Comparison of ENCODE assay signal across 10 mouse cellular contexts in the genomic region with DNA sequence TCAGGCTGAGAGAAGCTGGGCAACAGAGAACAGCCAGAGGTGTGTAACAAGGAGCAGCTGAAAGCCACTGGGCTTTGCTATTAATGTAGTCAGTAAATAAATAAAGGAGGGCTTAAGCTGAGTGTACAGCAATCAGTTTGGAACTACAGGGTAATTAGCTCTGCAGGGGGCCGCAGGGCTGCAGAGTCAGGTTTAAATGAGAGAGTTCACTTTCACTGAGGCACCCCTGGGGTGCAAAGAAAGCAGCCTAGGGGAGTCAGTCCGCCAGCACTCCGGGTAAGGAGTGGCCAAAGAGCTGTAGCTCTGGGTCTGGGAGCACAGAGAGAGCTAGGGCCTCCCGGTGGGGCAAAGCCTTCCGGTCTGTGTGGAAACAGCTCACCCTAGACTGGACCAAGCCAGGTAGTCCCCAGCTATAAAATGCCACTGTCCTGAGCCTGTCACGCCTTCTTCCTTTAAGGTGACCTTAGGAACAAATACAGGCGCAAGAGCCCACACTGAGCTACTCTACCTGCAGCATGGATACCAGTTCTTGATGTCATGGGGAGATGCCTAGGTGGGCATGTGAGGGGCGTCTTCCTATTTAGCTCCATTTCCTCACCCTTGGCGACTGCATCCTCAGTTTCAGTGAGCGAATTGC. TPM values are rescaled to one million over a fixed set of nuclear protein-coding genes. Genes with fewer than 3 reads are reported as not detected.
DNase-seq lines count a peak whose midpoint lies in the region; ATAC-seq and TF ChIP-seq lines count a peak whose summit lies in the region.
"Had no signal": no experiment of that assay in that cellular context is flagged by ENCODE, and none has a peak within 500 bp of the region (broad histone marks: within the 10 kb centered on the region; RNA-seq: fewer than 3 reads in every experiment).

No protein-coding gene starts in this region.

- no peak for ATAC-seq in hindbrain, postnatal 0 days
- ATAC-seq in megakaryocyte-erythroid progenitor cell, adult 5-6 weeks (replicated peaks; ENCODE audit: low FRiP score, low TSS enrichment, poor library complexity, severe bottlenecking), result no peak
- ATAC-seq in forebrain, embryonic 13.5 days, result no peak
- ATAC-seq: inflammation-experienced regulatory T-cells, adult 6 months had no signal

- H3K9ac ChIP-seq in ES-E14 (ENCODE audit: insufficient read depth, low read depth, low read length, poor library complexity, severe bottlenecking), result no peak overlapping the region
- H3K9ac ChIP-seq in hindbrain, postnatal 0 days (replicated peaks; ENCODE audit: low read length), result no peak overlapping the region
- no peak overlapping the region for H3K9ac ChIP-seq in forebrain, embryonic 13.5 days

- peaks cover 0 to 6% of the 10 kb centered on the region in 2 experiments; a peak in 2 of 4 replicates for H3K4me1 ChIP-seq in ES-E14 (ENCODE audit: control insufficient read depth in 2 of 2, insufficient read depth in 2 of 2, low read length in 2 of 2, poor library complexity in 1 of 2)
- H3K4me1 ChIP-seq in hindbrain, postnatal 0 days (ENCODE audit: insufficient read depth, low read length), result peaks cover 4% of the 10 kb centered on the region; the same call in 1 of the 2 replicates
- H3K4me1 ChIP-seq in forebrain, embryonic 13.5 days, result peaks cover 33% of the 10 kb centered on the region

- no peak overlapping the region for H3K4me2 ChIP-seq in hindbrain, postnatal 0 days (ENCODE audit: low read depth, low read length)
- H3K4me2 ChIP-seq in forebrain, embryonic 13.5 days, result no peak overlapping the region

- no peak overlapping the region for H3K4me3 ChIP-seq in ES-E14 (ENCODE audit: insufficient read depth in 1 of 2, low read depth in 1 of 2, low read length in 2 of 2, poor library complexity in 1 of 2, severe bottlenecking in 1 of 2)
- no peak overlapping the region for H3K4me3 ChIP-seq in hindbrain, postnatal 0 days (ENCODE audit: low read length)
- H3K4me3 ChIP-seq in forebrain, embryonic 13.5 days, result no peak overlapping the region

- in situ Hi-C loops in ES-E14 (cut with MboI; ENCODE audit: low sequenced_read_pairs in 2 of 2, unreplicated experiment in 2 of 2), result loop anchor here (10.0 to 25.0 kb wide), 3 partner anchors 207 to 840 kb away; a partner anchor contains a TSS

- TF ChIP-seq CTCF in hindbrain, postnatal 0 days (IDR thresholded peaks at IDR 0.05; ENCODE audit: low read depth), result no peak

- 34% methylated on average over 10 of the region's 10 CpGs for WGBS in hindbrain, postnatal 0 days
- WGBS in forebrain, embryonic 13.5 days, result 14% methylated on average over 10 of the region's 10 CpGs

- H3K27ac ChIP-seq in ES-E14 (ENCODE audit: insufficient read depth, low read depth, low read length, poor library complexity, severe bottlenecking), result no peak overlapping the region
- H3K27ac ChIP-seq in hindbrain, postnatal 0 days, result no peak overlapping the region
- H3K27ac ChIP-seq in forebrain, embryonic 13.5 days, result no peak overlapping the region
- H3K27ac ChIP-seq: macrophage had no signal

- peak; percentile 38 for DNase-seq in kidney, adult 11 months
- no peak for DNase-seq in kidney, adult 8-10 months
- DNase-seq in ES-CJ7 (ENCODE audit: low read depth, low spot score) (peak; percentile 44), ES-E14 (ENCODE audit: low read depth, low spot score) (no peak)
- DNase-seq in hindbrain, postnatal 0 days (ENCODE audit: low spot score), result peak; percentile 20
- no peak for DNase-seq in urinary bladder, adult 18-20 months (ENCODE audit: low spot score in 2 of 2)

- H3K9me3 ChIP-seq in ES-E14 (ENCODE audit: control insufficient read depth, insufficient read depth, low read depth, low read length), result no peaks in the 10 kb centered on the region
- H3K9me3 ChIP-seq in hindbrain, postnatal 0 days (ENCODE audit: low read length), result no peaks in the 10 kb centered on the region
- peaks cover 8% of the 10 kb centered on the region; the same call in 1 of the 2 replicates for H3K9me3 ChIP-seq in forebrain, embryonic 13.5 days (replicated peaks)

- H3K36me3 ChIP-seq in ES-E14 (ENCODE audit: control insufficient read depth, insufficient read depth, low read length, poor library complexity, severe bottlenecking), result no peaks in the 10 kb centered on the region
- no peaks in the 10 kb centered on the region for H3K36me3 ChIP-seq in hindbrain, postnatal 0 days (ENCODE audit: insufficient read depth, low read length)
- no peaks in the 10 kb centered on the region for H3K36me3 ChIP-seq in forebrain, embryonic 13.5 days (ENCODE audit: poor library complexity, severe bottlenecking)

- no peaks in the 10 kb centered on the region for H3K27me3 ChIP-seq in hindbrain, postnatal 0 days (ENCODE audit: insufficient read depth, low read length)
- H3K27me3 ChIP-seq in forebrain, embryonic 13.5 days, result peaks cover 36% of the 10 kb centered on the region

TF ChIP-seq in ES-E14, 5 proteins besides CTCF, POLR2A, EP300 and RAD21:
- TF ChIP-seq HCFC1 (IDR thresholded peaks at IDR 0.05; ENCODE audit: borderline replicate concordance, insufficient read depth, low read length), result no peak
- 0 out of 2 replicates have a peak, but pooled peaks have one; percentile 12 for TF ChIP-seq MAFK (IDR thresholded peaks at IDR 0.05; ENCODE audit: insufficient read depth, low read depth, low read length)

RNA-seq across cellular contexts. Expression of a gene that starts 42.8 kb away (rescaled TPM):
- total RNA-seq in ES-E14 (2012; rRNA removed), result 0.31 TPM in 1 of 2 replicates, not detected in the other
- 0.50 TPM in 1 of 2 replicates, not detected in the other for total RNA-seq in hindbrain, postnatal 0 days (2014; rRNA removed)
- polyA plus RNA-seq in hindbrain, postnatal 0 days (2015; fragmentation: Nextera tagmentation; extraction: Ambion mirVana), result 1.7 and 2.2 TPM in 2 replicates
- total RNA-seq in megakaryocyte-erythroid progenitor cell, adult 5-6 weeks (2014; fragmentation: Nextera tagmentation), result not detected in 2 replicates
- total RNA-seq in megakaryocyte-erythroid progenitor cell, adult 5-6 weeks (2017), result not detected in 2 replicates
- 0.40 TPM in 1 of 2 replicates, not detected in the other for polyA plus RNA-seq in forebrain, embryonic 13.5 days (2015; fragmentation: Nextera tagmentation; extraction: Ambion mirVana)
- polyA plus RNA-seq: macrophage had no signal

Comparison
In these comparisons a context has a peak if more than half of its experiments do, and no peak if none do; other contexts are left out.
1. DNase-seq: peak in kidney, adult 11 months (single experiment), ES-CJ7 (single experiment) and hindbrain, postnatal 0 days (single experiment); none in kidney, adult 8-10 months (0 of 2), ES-E14 (single experiment) and urinary bladder, adult 18-20 months (0 of 2).